Mouse (Mus musculus): Measurements from ENCODE around the gene Agtpbp1.

The Agtpbp1 gene

DNA sequence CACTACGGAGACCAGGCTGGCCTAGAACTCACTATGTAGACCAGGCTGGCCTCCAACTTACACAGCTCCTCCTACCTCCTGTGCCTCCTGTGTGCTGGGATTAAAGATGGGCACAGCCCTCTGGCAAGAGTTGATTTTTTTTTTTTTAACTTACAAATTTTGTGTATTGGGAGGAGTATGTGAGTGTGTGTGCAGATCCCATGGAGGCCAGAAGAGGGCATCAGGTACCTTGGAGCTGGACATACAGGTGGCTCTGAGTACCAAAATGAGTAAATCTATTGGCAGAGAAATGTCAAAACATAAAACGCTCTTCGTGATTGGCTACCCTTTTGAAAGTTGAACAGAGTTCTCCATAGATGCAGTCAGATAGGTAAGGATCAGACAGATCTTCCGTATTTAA lies 4.1 kb downstream of the Agtpbp1 start:
- no peak for DNase-seq (ENCODE audit: low spot score in 2 of 2)

GRCm38 (mm10) chr13:59572549-59572948 lies 12.5 kb downstream of the Agtpbp1 start:
- no peak for DNase-seq (ENCODE audit: low spot score in 2 of 2)

- DNase-seq (ENCODE audit: low spot score in 2 of 2): no peak
Measured at GRCm38 (mm10) chr13:59571107-59571506, 13.9 kb downstream of the Agtpbp1 start.

DNA sequence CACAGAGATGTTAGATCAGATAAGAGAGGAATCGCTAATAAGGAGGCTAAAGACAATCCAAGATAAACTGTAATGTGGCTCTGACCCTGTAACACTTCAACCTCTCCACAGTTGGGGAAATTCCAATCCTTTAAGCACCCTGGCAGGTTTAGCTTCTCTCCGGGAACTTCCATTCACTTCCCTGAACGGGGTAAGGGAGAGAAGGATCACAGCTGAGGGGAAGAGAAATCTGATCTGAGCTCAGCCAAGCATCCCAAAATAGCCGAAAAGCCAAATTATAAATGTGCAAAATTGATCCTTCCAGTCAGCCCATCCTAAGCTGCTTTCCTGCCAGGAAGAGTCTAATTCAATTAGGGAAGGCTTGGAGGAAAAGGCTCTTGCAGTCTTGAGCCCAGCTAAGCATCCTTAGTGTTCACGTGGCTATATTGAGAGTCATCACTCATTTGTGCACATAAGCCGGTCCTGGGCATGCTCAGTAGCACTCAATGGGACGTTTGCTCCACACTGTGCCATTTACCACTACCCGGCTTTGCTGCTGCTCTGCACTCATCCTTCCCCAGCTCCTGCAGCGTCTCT lies 19.0 kb downstream of the Agtpbp1 start:
- DNase-seq (ENCODE audit: low spot score in 2 of 2): no peak

DNA sequence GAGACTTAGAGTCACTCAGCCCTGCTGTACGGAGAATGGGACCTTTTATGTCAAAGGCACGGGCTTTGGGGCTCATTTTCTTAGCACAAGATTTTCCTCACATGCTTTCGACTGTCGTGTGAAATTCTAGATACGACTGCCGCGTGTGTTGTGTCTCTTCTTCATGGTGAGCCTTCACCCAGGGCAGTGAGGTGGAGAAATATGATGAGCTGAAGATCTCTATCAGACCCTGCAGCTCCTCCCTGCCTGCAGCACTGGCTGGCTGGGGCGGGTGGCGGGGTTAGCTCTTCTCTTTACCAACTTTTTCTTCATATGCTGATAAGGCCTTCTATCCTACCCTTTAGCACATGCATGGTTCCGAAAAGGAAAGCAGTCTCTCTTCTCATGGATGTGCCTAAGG lies 20.1 kb downstream of the Agtpbp1 start:
- no peak for DNase-seq (ENCODE audit: low spot score in 2 of 2)

DNA sequence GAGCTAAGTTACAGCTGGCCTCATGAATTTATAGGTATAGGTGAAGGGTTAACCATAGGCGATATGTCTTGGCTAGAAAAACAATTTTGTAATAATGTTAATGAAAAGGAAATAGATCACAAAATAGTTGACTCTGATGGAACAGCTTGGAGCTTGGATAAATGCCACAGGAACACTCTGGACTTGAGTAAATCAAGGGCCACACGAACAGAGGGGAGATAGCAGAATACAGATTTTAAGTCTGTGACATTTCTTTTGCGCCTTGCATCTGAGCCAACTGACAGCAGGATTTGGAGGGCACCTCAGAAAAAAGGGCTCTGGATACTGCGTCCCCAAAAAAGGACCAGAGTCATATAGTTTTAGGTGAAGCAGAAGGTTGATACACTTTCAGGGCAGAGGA lies 20.5 kb downstream of the Agtpbp1 start:
- DNase-seq (ENCODE audit: low spot score in 2 of 2): no peak

- no peak for DNase-seq (ENCODE audit: low spot score in 2 of 2)
Measured at GRCm38 (mm10) chr13:59562471-59562870, 22.6 kb downstream of the Agtpbp1 start.

DNA sequence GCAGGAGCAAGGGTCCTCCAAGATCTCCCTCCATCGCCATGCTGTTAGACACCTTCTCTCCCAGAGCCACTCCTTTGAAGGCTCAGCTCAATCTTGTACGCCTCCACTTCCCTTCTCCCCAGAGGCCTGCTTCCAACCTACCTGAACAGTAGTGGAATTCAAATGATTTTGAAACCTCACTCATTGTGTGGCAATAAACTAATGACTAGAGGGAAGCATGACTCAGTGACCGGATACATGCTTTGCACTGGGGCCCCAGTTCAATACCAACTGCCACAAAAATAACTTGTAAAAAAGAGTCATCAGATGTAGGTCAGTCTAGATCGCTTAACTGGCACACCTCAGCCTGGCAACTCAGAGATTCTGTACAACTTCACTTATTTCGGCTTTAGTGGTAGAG lies 26.3 kb downstream of the Agtpbp1 start:
- no peak for DNase-seq (ENCODE audit: low spot score in 2 of 2)

GRCm38 (mm10) chr13:59557185-59557985 lies 27.6 kb downstream of the Agtpbp1 start:
- DNase-seq (ENCODE audit: low spot score in 2 of 2): peak; percentile 82 to 88

GRCm38 (mm10) chr13:59556670-59557069 lies 28.4 kb downstream of the Agtpbp1 start:
- DNase-seq (ENCODE audit: low spot score in 2 of 2): peak in 1 of 2 experiments; percentile 57

DNA sequence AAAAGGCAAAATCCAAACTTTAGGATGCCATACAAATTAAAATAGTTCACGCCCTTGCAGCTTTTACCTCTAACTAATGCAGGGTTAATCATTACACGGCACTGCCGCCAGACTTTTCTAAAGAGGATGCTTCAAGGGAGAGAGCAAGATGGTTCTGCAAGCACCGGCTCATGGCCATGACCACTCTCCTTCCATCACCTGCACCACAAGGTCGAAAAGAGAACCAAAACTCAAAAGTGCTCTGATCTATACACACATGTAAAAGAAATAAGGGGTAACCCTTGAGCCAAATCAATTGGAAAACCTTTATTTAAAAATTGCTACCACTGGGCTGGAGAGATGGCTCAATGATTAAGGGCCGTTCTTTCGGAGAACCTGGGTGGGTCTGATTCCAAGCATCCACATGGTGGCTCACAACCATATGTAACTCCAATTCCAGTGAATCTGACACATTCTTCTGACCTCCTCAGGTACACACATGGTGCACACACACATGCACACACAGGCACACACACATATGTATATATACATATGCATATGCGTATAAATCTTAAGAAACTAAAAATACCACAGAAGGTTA lies 29.3 kb downstream of the Agtpbp1 start:
- no peak for DNase-seq (ENCODE audit: low spot score in 2 of 2)

GRCm38 (mm10) chr13:59554772-59555505 lies 30.1 kb downstream of the Agtpbp1 start:
- no peak for DNase-seq (ENCODE audit: low spot score in 2 of 2)

DNA sequence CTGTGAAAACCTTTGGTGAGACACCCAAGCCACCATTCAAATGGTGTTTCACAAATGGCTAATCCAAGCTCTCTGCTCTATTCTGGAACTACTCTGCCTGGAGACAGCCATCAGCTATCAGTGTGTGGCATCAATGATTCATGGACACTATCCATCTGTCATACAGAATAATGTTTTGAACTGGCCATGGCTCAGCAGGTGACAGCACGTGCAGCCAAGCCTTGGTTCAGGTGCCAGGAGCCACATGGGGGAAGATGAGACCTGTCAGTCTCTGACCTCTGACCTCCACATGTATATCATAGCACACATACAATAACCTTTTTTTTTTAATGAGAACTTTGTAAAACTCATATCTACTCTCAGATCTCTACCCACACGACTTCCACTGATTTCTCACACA lies 32.3 kb downstream of the Agtpbp1 start:
- DNase-seq (ENCODE audit: low spot score in 2 of 2): peak in 1 of 2 experiments; percentile 45

GRCm38 (mm10) chr13:59552286-59552685 lies 32.7 kb downstream of the Agtpbp1 start:
- DNase-seq (ENCODE audit: low spot score in 2 of 2): no peak

DNA sequence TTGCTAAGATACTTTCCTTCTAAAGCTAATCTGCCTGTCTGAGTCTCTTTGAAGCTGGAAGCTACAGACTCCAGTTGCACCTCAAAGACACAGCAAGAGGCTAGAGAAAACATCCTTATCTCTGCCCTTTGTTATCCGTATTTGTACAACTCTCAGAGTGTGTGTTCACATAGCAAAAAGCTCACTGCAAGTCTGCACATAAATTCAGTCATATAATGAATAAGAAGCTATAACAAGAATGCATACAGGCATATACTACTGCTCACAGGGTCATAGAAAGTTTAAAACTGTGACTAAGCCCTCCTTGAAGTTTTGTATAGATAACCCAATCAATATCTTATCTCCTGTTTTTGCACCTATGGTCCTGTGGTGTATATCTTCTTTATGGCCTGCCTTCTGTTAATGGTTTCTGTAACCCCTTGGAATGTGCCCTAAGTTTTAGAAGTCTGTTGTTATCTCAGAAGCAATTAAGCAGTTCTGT lies 35.7 kb downstream of the Agtpbp1 start:
- no peak for DNase-seq (ENCODE audit: low spot score in 2 of 2)

DNA sequence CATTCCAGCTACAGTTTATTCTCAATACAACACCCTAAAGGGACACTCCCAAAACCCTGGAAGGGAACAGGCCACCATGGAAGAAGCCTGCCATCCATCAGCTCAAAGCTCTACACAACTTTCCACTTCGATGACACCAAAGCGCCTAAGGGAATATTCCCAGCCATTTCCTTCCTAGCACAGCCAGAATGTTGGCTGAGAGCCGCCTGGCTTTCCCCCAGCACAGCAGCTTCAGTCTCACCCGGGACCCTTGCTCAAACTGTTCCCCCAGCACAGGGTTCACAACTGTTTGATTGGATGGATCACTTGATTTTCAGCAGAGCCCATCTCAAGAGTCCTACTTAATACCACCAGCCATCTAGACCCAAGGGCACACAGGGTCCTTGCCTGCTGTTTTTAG lies 37.3 kb downstream of the Agtpbp1 start:
- DNase-seq (ENCODE audit: low spot score in 2 of 2): peak in 1 of 2 experiments; percentile 14

GRCm38 (mm10) chr13:59547091-59547490 lies 37.9 kb downstream of the Agtpbp1 start:
- no peak for DNase-seq (ENCODE audit: low spot score in 2 of 2)

DNA sequence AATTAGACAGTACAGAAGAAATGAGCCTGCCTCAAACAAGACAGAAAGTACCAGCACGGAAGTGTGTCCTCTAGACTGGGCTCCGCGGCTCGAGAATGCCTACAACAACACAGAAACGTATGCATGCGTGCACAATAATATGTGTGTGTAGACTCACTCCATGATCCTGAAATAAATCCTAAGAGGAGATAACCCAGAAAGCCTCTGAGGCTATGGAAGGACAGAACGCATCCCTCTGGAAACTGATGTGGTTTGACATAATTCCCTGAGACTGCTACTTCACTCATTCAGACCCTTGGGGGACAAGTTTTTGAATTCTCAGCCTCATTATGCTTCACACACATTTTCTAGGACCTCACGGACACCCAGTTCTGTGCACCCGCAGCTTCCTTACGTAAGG lies 42.6 kb downstream of the Agtpbp1 start:
- DNase-seq (ENCODE audit: low spot score in 2 of 2): no peak

DNA sequence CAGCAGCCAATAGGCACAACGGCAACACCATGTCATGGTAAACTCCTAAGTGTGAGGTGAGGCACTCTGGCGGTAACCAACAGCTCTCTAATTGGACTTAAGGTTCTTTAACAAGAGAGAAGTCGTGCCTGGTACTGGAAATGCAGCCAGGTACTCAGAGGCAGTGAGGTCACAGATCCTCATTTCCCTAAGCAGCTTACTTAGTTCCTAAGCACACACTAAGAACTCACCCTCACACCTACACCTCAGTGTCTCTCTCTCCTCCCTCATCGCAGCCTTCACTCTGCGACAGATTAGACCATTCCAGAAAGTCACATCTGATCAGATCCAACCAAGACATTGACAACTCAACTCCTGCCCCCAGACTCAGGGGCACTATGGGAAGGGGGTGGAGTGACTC lies 45.0 kb downstream of the Agtpbp1 start:
- no peak for DNase-seq (ENCODE audit: low spot score in 2 of 2)

DNA sequence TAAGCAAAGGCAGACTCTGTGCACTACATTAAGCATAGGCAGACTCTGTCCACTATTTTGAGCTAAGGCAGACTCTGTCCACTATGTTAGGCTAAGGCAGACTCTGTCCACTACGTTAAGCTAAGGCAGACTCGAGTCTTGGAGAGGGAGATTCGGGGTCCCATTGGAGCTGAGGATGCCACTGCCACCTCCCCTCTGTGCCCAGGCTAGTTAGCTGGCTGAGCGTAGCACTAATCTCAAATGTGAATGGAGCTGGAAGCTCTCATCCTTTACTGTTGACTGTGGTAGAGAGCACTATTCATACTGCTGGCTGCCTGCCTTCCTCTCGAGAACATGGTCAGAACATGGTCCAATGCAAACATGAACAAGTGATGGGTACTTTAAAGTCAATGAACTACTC lies 46.4 kb downstream of the Agtpbp1 start:
- no peak for DNase-seq (ENCODE audit: low spot score in 2 of 2)

GRCm38 (mm10) chr13:59536631-59537030 lies 48.4 kb downstream of the Agtpbp1 start:
- DNase-seq (ENCODE audit: low spot score in 2 of 2): no peak

GRCm38 (mm10) chr13:59535746-59536145 lies 49.3 kb downstream of the Agtpbp1 start:
- no peak for DNase-seq (ENCODE audit: low spot score in 2 of 2)

Measured in cerebellum, postnatal 4 days (tissue).